Mouse (Mus musculus): Measurements from ENCODE around the gene Catsper4. TPM values are rescaled to one million over a fixed set of nuclear protein-coding genes. Genes with fewer than 3 reads are reported as not detected.
A peak's percentile ranks its signal among the peaks of the same experiment; 100 is the strongest.

Catsper4 gene
- polyA plus RNA-seq, 1 experiment = not detected

DNA sequence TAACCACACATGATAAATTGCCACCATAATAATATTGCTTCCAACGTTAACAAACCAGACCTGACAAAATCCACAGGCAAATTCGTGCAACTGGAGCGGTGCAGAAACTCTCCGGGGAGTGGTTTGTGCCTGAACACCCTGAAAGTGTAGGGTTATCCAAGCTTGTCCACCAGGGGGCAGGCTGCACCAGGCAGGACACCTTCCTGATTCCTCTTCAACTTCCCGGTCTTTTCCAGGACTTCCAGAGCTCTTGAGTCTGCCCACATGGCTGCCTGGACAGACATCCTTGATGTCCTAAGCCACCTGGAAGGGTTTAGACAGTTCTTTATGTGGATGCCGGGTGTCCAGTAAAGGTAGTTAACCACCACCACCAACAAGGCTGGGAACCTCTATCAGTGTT is 36.0 kb upstream of the Catsper4 start:
- Histone ChIP-seq H3K4me1 (ENCODE audit: control insufficient read depth, insufficient read depth, low read length) (no peaks in the 10 kb centered on the region), H3K4me3 (replicated peaks; ENCODE audit: insufficient read depth, low read depth, low read length) (no peak overlapping the region), H3K27me3 (ENCODE audit: control insufficient read depth, insufficient read depth, low read length) (no peaks in the 10 kb centered on the region), H3K27ac (ENCODE audit: insufficient read depth, low read length) (no peak overlapping the region)
- TF ChIP-seq POLR2A (IDR thresholded peaks at IDR 0.05; ENCODE audit: borderline replicate concordance, insufficient read depth, low read length) (no peak), CTCF (IDR thresholded peaks at IDR 0.05; ENCODE audit: borderline replicate concordance, insufficient read depth, low read depth, low read length) (peak; percentile 63; the same call in 1 of the 2 replicates)
- 26% methylated on average over 6 of the region's 6 CpGs for WGBS
- peak; percentile 31 to 36 for DNase-seq

DNA sequence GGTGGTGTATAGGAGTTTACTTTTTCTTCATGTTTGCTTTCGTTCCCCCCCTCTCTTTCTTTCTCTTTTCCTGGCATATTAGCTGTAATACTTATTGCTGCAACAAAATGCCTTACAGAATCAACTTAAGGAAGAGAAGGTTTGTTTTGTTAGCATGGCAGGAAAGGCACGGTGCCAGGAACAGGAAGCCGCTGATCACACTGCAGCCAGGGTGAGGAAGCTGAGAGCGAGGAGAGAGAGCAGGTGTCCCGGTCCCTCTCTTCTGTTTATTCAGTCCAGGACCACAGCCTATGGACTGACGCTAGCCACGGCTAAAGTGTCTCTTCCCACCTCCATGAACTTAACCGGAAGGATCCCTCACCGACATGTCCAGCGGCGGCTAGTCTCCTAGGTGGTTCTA is 31.2 kb upstream of the Catsper4 start:
- WGBS = 65% methylated on average over 11 of the region's 11 CpGs
- no peaks in the 10 kb centered on the region for H3K4me1 ChIP-seq (ENCODE audit: control insufficient read depth, insufficient read depth, low read length)
- no peak overlapping the region for H3K27ac ChIP-seq (ENCODE audit: insufficient read depth, low read length)
- TF ChIP-seq CTCF (IDR thresholded peaks at IDR 0.05; ENCODE audit: borderline replicate concordance, insufficient read depth, low read depth, low read length) = no peak
- TF ChIP-seq POLR2A (IDR thresholded peaks at IDR 0.05; ENCODE audit: borderline replicate concordance, insufficient read depth, low read length) = no peak
- no peaks in the 10 kb centered on the region; the same call in 1 of the 2 replicates for H3K27me3 ChIP-seq (ENCODE audit: control insufficient read depth, insufficient read depth, low read length)
- no peak for DNase-seq
- H3K4me3 ChIP-seq (replicated peaks; ENCODE audit: insufficient read depth, low read depth, low read length) = no peak overlapping the region

DNA sequence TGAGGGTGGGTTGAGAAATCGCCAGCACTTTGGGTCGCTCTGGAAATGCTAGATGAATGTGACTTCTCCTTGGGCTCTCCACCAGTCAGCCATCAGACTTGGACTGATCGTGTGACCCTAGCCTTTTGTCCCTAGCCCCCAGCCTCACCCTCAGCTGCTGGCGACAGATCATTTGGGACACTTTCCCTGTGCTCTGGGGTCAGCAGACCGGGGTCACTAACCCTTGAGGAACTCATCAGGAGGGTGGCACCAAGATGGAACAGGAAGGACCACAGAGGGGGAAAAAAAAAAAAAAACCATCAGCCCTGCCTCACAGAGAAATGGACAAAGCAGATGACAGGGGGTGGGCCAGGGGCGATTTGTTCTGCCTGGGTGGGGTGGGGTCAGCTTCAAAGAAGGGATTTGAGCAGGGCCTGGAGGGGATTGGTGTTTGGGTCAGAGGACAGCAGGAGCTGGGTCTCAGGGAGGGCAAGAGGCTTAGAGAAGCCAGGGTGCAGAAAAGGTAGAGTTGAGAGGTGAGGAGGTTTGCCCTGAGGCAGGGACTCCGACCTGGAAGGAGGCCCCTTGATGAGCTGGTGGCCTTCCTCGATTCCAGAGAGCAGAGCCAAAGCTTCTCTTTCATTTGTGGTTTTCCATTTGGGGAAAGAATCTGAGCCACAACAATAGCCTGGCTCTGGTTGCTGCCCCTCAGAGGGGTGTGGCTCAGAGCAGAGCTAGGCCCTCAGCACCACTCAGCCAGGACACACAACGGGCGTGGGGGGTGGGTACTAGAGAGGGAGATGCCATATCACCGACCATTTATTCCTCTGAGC is 30.2 kb upstream of the Catsper4 start:
- Histone ChIP-seq H3K4me1 (ENCODE audit: control insufficient read depth, insufficient read depth, low read length) (no peaks in the 10 kb centered on the region), H3K27ac (ENCODE audit: insufficient read depth, low read length) (no peak overlapping the region), H3K4me3 (replicated peaks; ENCODE audit: insufficient read depth, low read depth, low read length) (no peak overlapping the region), H3K27me3 (ENCODE audit: control insufficient read depth, insufficient read depth, low read length) (no peaks in the 10 kb centered on the region; the same call in 1 of the 2 replicates)
- DNase-seq = no peak
- WGBS = 51% methylated on average over 11 of the region's 11 CpGs
- no peak for TF ChIP-seq CTCF (IDR thresholded peaks at IDR 0.05; ENCODE audit: borderline replicate concordance, insufficient read depth, low read depth, low read length)
- TF ChIP-seq POLR2A (IDR thresholded peaks at IDR 0.05; ENCODE audit: borderline replicate concordance, insufficient read depth, low read length) = no peak

GRCm38 (mm10) chr4:134256407-134257197 is 29.4 kb upstream of the Catsper4 start:
- no peak for TF ChIP-seq POLR2A (IDR thresholded peaks at IDR 0.05; ENCODE audit: borderline replicate concordance, insufficient read depth, low read length)
- TF ChIP-seq CTCF (IDR thresholded peaks at IDR 0.05; ENCODE audit: borderline replicate concordance, insufficient read depth, low read depth, low read length) = no peak
- H3K27ac ChIP-seq (ENCODE audit: insufficient read depth, low read length) = no peak overlapping the region
- 33% methylated on average over 19 of the region's 19 CpGs for WGBS
- no peak overlapping the region for H3K4me3 ChIP-seq (replicated peaks; ENCODE audit: insufficient read depth, low read depth, low read length)
- H3K4me1 ChIP-seq (ENCODE audit: control insufficient read depth, insufficient read depth, low read length) = no peaks in the 10 kb centered on the region
- H3K27me3 ChIP-seq (ENCODE audit: control insufficient read depth, insufficient read depth, low read length) = no peaks in the 10 kb centered on the region; the same call in 1 of the 2 replicates
- no peak for DNase-seq

DNA sequence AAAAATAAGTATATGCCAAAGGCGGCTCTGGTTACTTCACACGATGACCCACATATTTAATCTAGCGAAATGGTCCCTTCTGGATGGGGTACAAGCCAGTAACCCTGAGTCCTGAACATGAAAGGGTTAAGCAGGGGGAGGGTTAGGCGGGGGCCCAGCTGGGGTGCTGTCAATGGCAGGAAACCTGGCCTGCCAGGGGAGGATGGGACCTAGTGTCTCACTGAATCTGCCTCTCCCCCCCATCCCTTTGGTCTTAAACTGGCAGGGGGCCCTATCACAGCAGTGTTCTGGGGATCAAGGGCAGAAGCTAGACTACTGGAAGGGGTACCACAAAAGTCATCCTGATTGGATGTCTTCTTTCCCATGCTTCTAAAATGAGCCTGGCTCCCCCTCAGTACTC is 28.7 kb upstream of the Catsper4 start:
- 35% methylated on average over 4 of the region's 4 CpGs for WGBS
- peaks cover 2% of the 10 kb centered on the region; the same call in 1 of the 2 replicates for H3K27me3 ChIP-seq (ENCODE audit: control insufficient read depth, insufficient read depth, low read length)

DNA sequence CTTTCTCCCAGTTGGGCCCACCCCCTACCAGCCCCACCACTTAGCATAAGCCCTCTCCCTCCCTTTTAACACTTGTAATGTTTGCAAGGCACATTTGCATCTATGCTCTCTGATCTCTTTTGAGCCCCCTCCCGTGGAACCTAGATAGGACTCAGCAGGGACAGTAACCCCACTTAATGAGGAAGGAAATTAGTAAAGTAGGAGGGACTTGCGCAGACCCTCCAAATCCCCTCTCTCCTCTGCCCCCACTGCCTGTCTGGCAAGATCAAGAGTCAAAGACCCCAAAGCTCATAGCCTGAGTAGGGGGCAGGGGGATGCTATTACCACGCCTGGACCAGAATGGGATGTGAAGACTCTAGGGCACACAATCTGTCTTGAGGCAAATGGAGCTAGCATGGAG is 27.7 kb upstream of the Catsper4 start:
- DNase-seq = no peak
- no peaks in the 10 kb centered on the region for H3K4me1 ChIP-seq (ENCODE audit: control insufficient read depth, insufficient read depth, low read length)

More for the DNA sequence above, 28.7 kb upstream of the Catsper4 start:
- TF ChIP-seq CTCF (IDR thresholded peaks at IDR 0.05; ENCODE audit: borderline replicate concordance, insufficient read depth, low read depth, low read length) (no peak), POLR2A (IDR thresholded peaks at IDR 0.05; ENCODE audit: borderline replicate concordance, insufficient read depth, low read length) (no peak)
- Histone ChIP-seq H3K27ac (ENCODE audit: insufficient read depth, low read length) (no peak overlapping the region), H3K4me1 (ENCODE audit: control insufficient read depth, insufficient read depth, low read length) (no peaks in the 10 kb centered on the region), H3K4me3 (replicated peaks; ENCODE audit: insufficient read depth, low read depth, low read length) (no peak overlapping the region)
- no peak for DNase-seq

GRCm38 (mm10) chr4:134253722-134254324 is 26.6 kb upstream of the Catsper4 start, which contains the start of gene Grrp1:
Grrp1 (minus strand) TSS chr4:134254106.
- H3K27ac ChIP-seq (ENCODE audit: insufficient read depth, low read length) = 0 out of 2 replicates have a peak within 1 kb of the TSS, but pooled peaks have one; percentile 48
- H3K4me1 ChIP-seq (ENCODE audit: control insufficient read depth, insufficient read depth, low read length) = no peaks in the 10 kb centered on the region
- no peak for DNase-seq
- 19% methylated on average over 13 of the region's 13 CpGs for WGBS
- peaks cover 2% of the 10 kb centered on the region; the same call in 1 of the 2 replicates for H3K27me3 ChIP-seq (ENCODE audit: control insufficient read depth, insufficient read depth, low read length)
- H3K4me3 ChIP-seq (replicated peaks; ENCODE audit: insufficient read depth, low read depth, low read length) = peak within 1 kb of the TSS; percentile 33
- TF ChIP-seq POLR2A (IDR thresholded peaks at IDR 0.05; ENCODE audit: borderline replicate concordance, insufficient read depth, low read length) = no peak
- TF ChIP-seq CTCF (IDR thresholded peaks at IDR 0.05; ENCODE audit: borderline replicate concordance, insufficient read depth, low read depth, low read length) = no peak

More for the DNA sequence above, 27.7 kb upstream of the Catsper4 start:
- H3K27ac ChIP-seq (ENCODE audit: insufficient read depth, low read length) = no peak overlapping the region
- H3K4me3 ChIP-seq (replicated peaks; ENCODE audit: insufficient read depth, low read depth, low read length) = no peak overlapping the region
- TF ChIP-seq CTCF (IDR thresholded peaks at IDR 0.05; ENCODE audit: borderline replicate concordance, insufficient read depth, low read depth, low read length) (no peak), POLR2A (IDR thresholded peaks at IDR 0.05; ENCODE audit: borderline replicate concordance, insufficient read depth, low read length) (no peak)
- 68% methylated on average over 3 of the region's 3 CpGs for WGBS
- peaks cover 2% of the 10 kb centered on the region; the same call in 1 of the 2 replicates for H3K27me3 ChIP-seq (ENCODE audit: control insufficient read depth, insufficient read depth, low read length)
